Mouse (Mus musculus): Measurements from ENCODE around the gene Snx12.
"Not testable (repeated sequence)": the region's sequence is repeated elsewhere in the genome, so short reads cannot be mapped to it uniquely, and the experiment has no call there.

Snx12 gene

GRCm38 (mm10) chrX:101131992-101132791 lies 90.2 kb downstream of the Snx12 start:
- peak; percentile 20 for DNase-seq (ENCODE audit: low read depth, low spot score)

GRCm38 (mm10) chrX:101131001-101131400 lies 91.4 kb downstream of the Snx12 start:
- peak; percentile 12 for DNase-seq (ENCODE audit: low read depth, low spot score)

- DNase-seq (ENCODE audit: low read depth, low spot score) = no peak
Observed at GRCm38 (mm10) chrX:101128559-101128958, 93.8 kb downstream of the Snx12 start.

GRCm38 (mm10) chrX:101126977-101127376 lies 95.4 kb downstream of the Snx12 start:
- no peak for DNase-seq (ENCODE audit: low read depth, low spot score)

- no peak for DNase-seq (ENCODE audit: low read depth, low spot score)
Observed at GRCm38 (mm10) chrX:101126474-101126955, 95.8 kb downstream of the Snx12 start.

- DNase-seq (ENCODE audit: low read depth, low spot score) = no peak
Observed at GRCm38 (mm10) chrX:101120546-101120945, 101.8 kb downstream of the Snx12 start.

- DNase-seq (ENCODE audit: low read depth, low spot score) = no peak
Observed at GRCm38 (mm10) chrX:101085920-101086319, 136.4 kb downstream of the Snx12 start, which contains the start of gene Slc7a3. TSS of gene Slc7a3 (minus strand) at chrX:101086020.

- not testable (repeated sequence) for DNase-seq (ENCODE audit: low read depth, low spot score)
Observed at GRCm38 (mm10) chrX:101085211-101085610, 137.2 kb downstream of the Snx12 start.

GRCm38 (mm10) chrX:101084192-101084591 lies 138.2 kb downstream of the Snx12 start:
- no peak for DNase-seq (ENCODE audit: low read depth, low spot score)

- peak; percentile 6 for DNase-seq (ENCODE audit: low read depth, low spot score)
Observed at GRCm38 (mm10) chrX:101065245-101065644, 157.1 kb downstream of the Snx12 start.

- DNase-seq (ENCODE audit: low read depth, low spot score) = peak; percentile 20
Observed at GRCm38 (mm10) chrX:101063503-101063902, 158.9 kb downstream of the Snx12 start.

- no peak for DNase-seq (ENCODE audit: low read depth, low spot score)
Observed at GRCm38 (mm10) chrX:101059541-101059940, 162.8 kb downstream of the Snx12 start, which contains the start of gene Tex11. TSS of gene Tex11 (minus strand) at chrX:101059667.

Data from brain, embryonic 18.5 days (tissue).